Mouse (Mus musculus): Measurements from ENCODE around the gene Cd4. TPM values are rescaled to one million over a fixed set of nuclear protein-coding genes. Genes with fewer than 3 reads are reported as not detected.

The Cd4 gene
- polyA plus RNA-seq, 1 experiment from 2014 or later: 0.15 TPM

GRCm38 (mm10) chr6:124920318-124921085, 32.5 kb upstream of the Cd4 start:
- WGBS: 28% methylated on average over 9 of the region's 9 CpGs
- peaks cover 32% of the 10 kb centered on the region for H3K4me1 ChIP-seq

GRCm38 (mm10) chr6:124919695-124920317, 31.8 kb upstream of the Cd4 start, which contains the start of gene Ptms:
TSS of gene Ptms (minus strand) at chr6:124920103.
- peaks cover 2% of the 10 kb centered on the region; the same call in 1 of the 2 replicates for H3K36me3 ChIP-seq
- H3K27ac ChIP-seq (replicated peaks): peak within 1 kb of the TSS; percentile 100
- no peaks in the 10 kb centered on the region for H3K9me3 ChIP-seq
- H3K27me3 ChIP-seq: no peaks in the 10 kb centered on the region
- peak within 1 kb of the TSS; percentile 94 for H3K4me3 ChIP-seq
- peak; percentile 86 for ATAC-seq (replicated peaks)
- peaks cover 39% of the 10 kb centered on the region for H3K4me1 ChIP-seq
- under 1% methylated on average over 13 of the region's 13 CpGs for WGBS
- peak within 1 kb of the TSS; percentile 97 for H3K4me2 ChIP-seq (replicated peaks)
- H3K9ac ChIP-seq (replicated peaks): peak within 1 kb of the TSS; percentile 34

More at GRCm38 (mm10) chr6:124920318-124921085, 32.5 kb upstream of the Cd4 start:
- Histone ChIP-seq H3K27ac (replicated peaks) (peak overlapping the region; percentile 100), H3K27me3 (no peaks in the 10 kb centered on the region), H3K9ac (replicated peaks) (peak overlapping the region; percentile 34), H3K4me2 (replicated peaks) (peak overlapping the region; percentile 97), H3K4me3 (peak overlapping the region; percentile 94), H3K36me3 (no peaks in the 10 kb centered on the region), H3K9me3 (no peaks in the 10 kb centered on the region)
- ATAC-seq (replicated peaks): no peak

- H3K36me3 ChIP-seq: peaks cover 9% of the 10 kb centered on the region
- peak overlapping the region; percentile 94 for H3K4me3 ChIP-seq
- H3K9me3 ChIP-seq: no peaks in the 10 kb centered on the region
- peak overlapping the region; percentile 97 for H3K4me2 ChIP-seq (replicated peaks)
- H3K27ac ChIP-seq (replicated peaks): peak overlapping the region; percentile 100
- peak overlapping the region; percentile 100 for H3K9ac ChIP-seq (replicated peaks)
- no peaks in the 10 kb centered on the region for H3K27me3 ChIP-seq
- WGBS: 15% methylated on average over 13 of the region's 14 CpGs
- H3K4me1 ChIP-seq: peaks cover 46% of the 10 kb centered on the region
- no peak for ATAC-seq (replicated peaks)
Measured at GRCm38 (mm10) chr6:124918890-124919627, 31.0 kb upstream of the Cd4 start.

GRCm38 (mm10) chr6:124918331-124918690, 30.3 kb upstream of the Cd4 start:
- Histone ChIP-seq H3K9ac (replicated peaks) (peak overlapping the region; percentile 100), H3K27ac (replicated peaks) (peak overlapping the region; percentile 100), H3K4me3 (peak overlapping the region; percentile 94), H3K4me1 (peaks cover 51% of the 10 kb centered on the region), H3K27me3 (no peaks in the 10 kb centered on the region), H3K9me3 (no peaks in the 10 kb centered on the region), H3K36me3 (peaks cover 17% of the 10 kb centered on the region), H3K4me2 (replicated peaks) (peak overlapping the region; percentile 97)
- no peak for ATAC-seq (replicated peaks)
- WGBS: 7% methylated on average over 7 of the region's 7 CpGs

- H3K4me3 ChIP-seq: peak overlapping the region; percentile 94
Measured at GRCm38 (mm10) chr6:124917518-124918330, 29.7 kb upstream of the Cd4 start.

GRCm38 (mm10) chr6:124916695-124917517, 28.9 kb upstream of the Cd4 start:
- Histone ChIP-seq H3K4me2 (replicated peaks) (peak overlapping the region; percentile 97), H3K9me3 (no peaks in the 10 kb centered on the region), H3K36me3 (peaks cover 27% of the 10 kb centered on the region), H3K9ac (replicated peaks) (peak overlapping the region; percentile 100), H3K4me3 (peak overlapping the region; percentile 94), H3K4me1 (peaks cover 51% of the 10 kb centered on the region), H3K27me3 (no peaks in the 10 kb centered on the region), H3K27ac (replicated peaks) (peak overlapping the region; percentile 100)
- WGBS: under 1% methylated on average over 63 of the region's 67 CpGs
- peak; percentile 66 for ATAC-seq (replicated peaks)

More at GRCm38 (mm10) chr6:124917518-124918330, 29.7 kb upstream of the Cd4 start:
- Histone ChIP-seq H3K4me2 (replicated peaks) (peak overlapping the region; percentile 97), H3K9ac (replicated peaks) (peak overlapping the region; percentile 100), H3K9me3 (no peaks in the 10 kb centered on the region), H3K27ac (replicated peaks) (peak overlapping the region; percentile 100), H3K36me3 (peaks cover 23% of the 10 kb centered on the region), H3K27me3 (no peaks in the 10 kb centered on the region), H3K4me1 (peaks cover 51% of the 10 kb centered on the region)
- ATAC-seq (replicated peaks): peak; percentile 66
- WGBS: under 1% methylated on average over 73 of the region's 89 CpGs

- ATAC-seq (replicated peaks): no peak
- peaks cover 27% of the 10 kb centered on the region for H3K36me3 ChIP-seq
- no peaks in the 10 kb centered on the region for H3K27me3 ChIP-seq
- under 1% methylated on average over 12 of the region's 12 CpGs for WGBS
- H3K4me3 ChIP-seq: peak overlapping the region; percentile 94
- peaks cover 51% of the 10 kb centered on the region for H3K4me1 ChIP-seq
- H3K9me3 ChIP-seq: no peaks in the 10 kb centered on the region
- H3K27ac ChIP-seq (replicated peaks): peak overlapping the region; percentile 100
- H3K4me2 ChIP-seq (replicated peaks): peak overlapping the region; percentile 97
- peak overlapping the region; percentile 100 for H3K9ac ChIP-seq (replicated peaks)
Measured at GRCm38 (mm10) chr6:124915942-124916694, 28.1 kb upstream of the Cd4 start.

GRCm38 (mm10) chr6:124915160-124915941, 27.3 kb upstream of the Cd4 start:
- H3K27me3 ChIP-seq: no peaks in the 10 kb centered on the region
- H3K4me1 ChIP-seq: peaks cover 44% of the 10 kb centered on the region
- peak overlapping the region; percentile 100 for H3K27ac ChIP-seq (replicated peaks)
- peak overlapping the region; percentile 97 for H3K4me2 ChIP-seq (replicated peaks)
- peak overlapping the region; percentile 94 for H3K4me3 ChIP-seq
- H3K9ac ChIP-seq (replicated peaks): peak overlapping the region; percentile 100
- 5% methylated on average over 22 of the region's 22 CpGs for WGBS
- ATAC-seq (replicated peaks): no peak
- H3K36me3 ChIP-seq: peaks cover 27% of the 10 kb centered on the region
- no peaks in the 10 kb centered on the region for H3K9me3 ChIP-seq

GRCm38 (mm10) chr6:124914511-124914910, 26.5 kb upstream of the Cd4 start:
- Histone ChIP-seq H3K4me1 (peaks cover 47% of the 10 kb centered on the region), H3K27me3 (no peaks in the 10 kb centered on the region), H3K4me2 (replicated peaks) (peak overlapping the region; percentile 97), H3K27ac (replicated peaks) (peak overlapping the region; percentile 100), H3K36me3 (peaks cover 27% of the 10 kb centered on the region), H3K9me3 (no peaks in the 10 kb centered on the region), H3K9ac (replicated peaks) (peak overlapping the region; percentile 100), H3K4me3 (peak overlapping the region; percentile 94)
- 83% methylated on average over 7 of the region's 7 CpGs for WGBS
- no peak for ATAC-seq (replicated peaks)

All from forebrain, embryonic 15.5 days (tissue).